Mouse (Mus musculus): ENCODE results near the gene Rcor1. TPM values are rescaled to one million over a fixed set of nuclear protein-coding genes. Genes with fewer than 3 reads are reported as not detected.

Rcor1 gene
- polyA plus RNA-seq, 1 experiment from 2014 or later: 7.0 TPM

- H3K27ac ChIP-seq (ENCODE audit: low read depth, low read length): no peak overlapping the region
- H3K4me3 ChIP-seq (ENCODE audit: low read depth, low read length): no peak overlapping the region
- no peaks in the 10 kb centered on the region for H3K9me3 ChIP-seq (ENCODE audit: control insufficient read depth)
- H3K4me1 ChIP-seq (replicated peaks; ENCODE audit: control insufficient read depth, insufficient read depth, low read length): no peaks in the 10 kb centered on the region
- no peak for ATAC-seq
- TF ChIP-seq CTCF (IDR thresholded peaks at IDR 0.05; ENCODE audit: low read depth): no peak
- H3K4me2 ChIP-seq (replicated peaks; ENCODE audit: low read depth): no peak overlapping the region
- H3K27me3 ChIP-seq (replicated peaks; ENCODE audit: control insufficient read depth, insufficient read depth, low read length): no peaks in the 10 kb centered on the region
- no peak overlapping the region for H3K9ac ChIP-seq (ENCODE audit: low read depth, low read length)
- 90% methylated on average over 11 of the region's 11 CpGs for WGBS
- H3K36me3 ChIP-seq (ENCODE audit: control insufficient read depth, insufficient read depth): no peaks in the 10 kb centered on the region
Measured at GRCm38 (mm10) chr12:111018068-111018467, 21.1 kb upstream of the Rcor1 start.

GRCm38 (mm10) chr12:111019086-111019485 lies 20.1 kb upstream of the Rcor1 start:
- Histone ChIP-seq H3K27me3 (replicated peaks; ENCODE audit: control insufficient read depth, insufficient read depth, low read length) (no peaks in the 10 kb centered on the region), H3K27ac (ENCODE audit: low read depth, low read length) (no peak overlapping the region), H3K36me3 (ENCODE audit: control insufficient read depth, insufficient read depth) (no peaks in the 10 kb centered on the region), H3K4me3 (ENCODE audit: low read depth, low read length) (no peak overlapping the region), H3K4me1 (replicated peaks; ENCODE audit: control insufficient read depth, insufficient read depth, low read length) (no peaks in the 10 kb centered on the region), H3K9me3 (ENCODE audit: control insufficient read depth) (no peaks in the 10 kb centered on the region), H3K9ac (ENCODE audit: low read depth, low read length) (no peak overlapping the region), H3K4me2 (replicated peaks; ENCODE audit: low read depth) (no peak overlapping the region)
- ATAC-seq: no peak
- TF ChIP-seq CTCF (IDR thresholded peaks at IDR 0.05; ENCODE audit: low read depth): no peak
- WGBS: 97% methylated on average over 2 of the region's 2 CpGs

GRCm38 (mm10) chr12:111021138-111021537 lies 18.0 kb upstream of the Rcor1 start:
- no peaks in the 10 kb centered on the region for H3K27me3 ChIP-seq (replicated peaks; ENCODE audit: control insufficient read depth, insufficient read depth, low read length)
- H3K9ac ChIP-seq (ENCODE audit: low read depth, low read length): no peak overlapping the region
- no peak overlapping the region for H3K4me3 ChIP-seq (ENCODE audit: low read depth, low read length)
- no peaks in the 10 kb centered on the region for H3K9me3 ChIP-seq (ENCODE audit: control insufficient read depth)
- no peak for TF ChIP-seq CTCF (IDR thresholded peaks at IDR 0.05; ENCODE audit: low read depth)
- 52% methylated on average over 1 of the region's 1 CpGs for WGBS
- H3K36me3 ChIP-seq (ENCODE audit: control insufficient read depth, insufficient read depth): no peaks in the 10 kb centered on the region
- no peak for ATAC-seq
- no peak overlapping the region for H3K27ac ChIP-seq (ENCODE audit: low read depth, low read length)
- no peak overlapping the region for H3K4me2 ChIP-seq (replicated peaks; ENCODE audit: low read depth)
- H3K4me1 ChIP-seq (replicated peaks; ENCODE audit: control insufficient read depth, insufficient read depth, low read length): no peaks in the 10 kb centered on the region

- H3K9ac ChIP-seq (ENCODE audit: low read depth, low read length): no peak overlapping the region
- ATAC-seq: no peak
- no peak overlapping the region for H3K4me2 ChIP-seq (replicated peaks; ENCODE audit: low read depth)
Measured at GRCm38 (mm10) chr12:111021577-111021976, 17.6 kb upstream of the Rcor1 start.

GRCm38 (mm10) chr12:111028176-111029167 lies 10.7 kb upstream of the Rcor1 start:
- H3K27me3 ChIP-seq (replicated peaks; ENCODE audit: control insufficient read depth, insufficient read depth, low read length): no peaks in the 10 kb centered on the region
- TF ChIP-seq CTCF (IDR thresholded peaks at IDR 0.05; ENCODE audit: low read depth): no peak
- WGBS: 34% methylated on average over 19 of the region's 19 CpGs
- no peaks in the 10 kb centered on the region for H3K36me3 ChIP-seq (ENCODE audit: control insufficient read depth, insufficient read depth)
- H3K4me2 ChIP-seq (replicated peaks; ENCODE audit: low read depth): no peak overlapping the region
- no peak; the same call in 1 of the 2 replicates for ATAC-seq
- no peak overlapping the region for H3K4me3 ChIP-seq (ENCODE audit: low read depth, low read length)
- H3K4me1 ChIP-seq (replicated peaks; ENCODE audit: control insufficient read depth, insufficient read depth, low read length): no peaks in the 10 kb centered on the region
- no peak overlapping the region for H3K27ac ChIP-seq (ENCODE audit: low read depth, low read length)
- no peaks in the 10 kb centered on the region for H3K9me3 ChIP-seq (ENCODE audit: control insufficient read depth)
- H3K9ac ChIP-seq (ENCODE audit: low read depth, low read length): no peak overlapping the region

More at GRCm38 (mm10) chr12:111021577-111021976, 17.6 kb upstream of the Rcor1 start:
- Histone ChIP-seq H3K4me3 (ENCODE audit: low read depth, low read length) (no peak overlapping the region), H3K9me3 (ENCODE audit: control insufficient read depth) (no peaks in the 10 kb centered on the region), H3K4me1 (replicated peaks; ENCODE audit: control insufficient read depth, insufficient read depth, low read length) (no peaks in the 10 kb centered on the region), H3K27me3 (replicated peaks; ENCODE audit: control insufficient read depth, insufficient read depth, low read length) (no peaks in the 10 kb centered on the region), H3K27ac (ENCODE audit: low read depth, low read length) (no peak overlapping the region), H3K36me3 (ENCODE audit: control insufficient read depth, insufficient read depth) (no peaks in the 10 kb centered on the region)
- 45% methylated on average over 3 of the region's 3 CpGs for WGBS
- TF ChIP-seq CTCF (IDR thresholded peaks at IDR 0.05; ENCODE audit: low read depth): no peak

- Histone ChIP-seq H3K27ac (ENCODE audit: low read depth, low read length) (no peak overlapping the region), H3K36me3 (ENCODE audit: control insufficient read depth, insufficient read depth) (no peaks in the 10 kb centered on the region), H3K9ac (ENCODE audit: low read depth, low read length) (no peak overlapping the region), H3K4me2 (replicated peaks; ENCODE audit: low read depth) (no peak overlapping the region), H3K27me3 (replicated peaks; ENCODE audit: control insufficient read depth, insufficient read depth, low read length) (no peaks in the 10 kb centered on the region), H3K4me1 (replicated peaks; ENCODE audit: control insufficient read depth, insufficient read depth, low read length) (no peaks in the 10 kb centered on the region), H3K4me3 (ENCODE audit: low read depth, low read length) (no peak overlapping the region), H3K9me3 (ENCODE audit: control insufficient read depth) (no peaks in the 10 kb centered on the region)
- TF ChIP-seq CTCF (IDR thresholded peaks at IDR 0.05; ENCODE audit: low read depth): no peak
- WGBS: 64% methylated on average over 7 of the region's 7 CpGs
- no peak for ATAC-seq
Measured at GRCm38 (mm10) chr12:111029291-111029890, 9.8 kb upstream of the Rcor1 start.
